Mouse (Mus musculus): ENCODE results near the gene Olfr876. TPM values are rescaled to one million over a fixed set of nuclear protein-coding genes. Genes with fewer than 3 reads are reported as not detected.
A peak's percentile ranks its signal among the peaks of the same experiment; 100 is the strongest.
"Not testable (repeated sequence)": the region's sequence is repeated elsewhere in the genome, so short reads cannot be mapped to it uniquely, and the experiment has no call there.

Olfr876 gene
- not detected for total RNA-seq (2022)

DNA sequence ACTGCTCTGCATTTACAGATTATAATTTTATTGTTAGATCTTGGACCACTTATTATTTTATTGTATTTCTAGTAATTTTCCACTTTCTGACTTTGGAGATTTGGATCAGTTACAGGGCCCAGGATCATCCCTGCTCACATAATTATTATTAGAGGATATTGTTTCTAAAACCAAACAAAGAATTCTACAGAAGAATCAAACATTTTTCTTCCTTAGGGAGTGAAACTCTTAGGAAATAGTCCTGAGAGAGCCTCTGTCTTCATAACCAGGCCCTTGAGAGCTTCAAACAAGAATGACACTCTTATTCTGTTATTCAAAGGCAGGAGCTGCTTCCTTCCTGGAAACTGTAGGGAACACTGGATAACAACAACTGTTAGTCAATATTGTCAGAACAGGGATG is at the start of gene Olfr876:
Gene Olfr876 (plus strand): TSS at position 301 of the 400 bp plus-strand sequence.
- no peak for DNase-seq

DNA sequence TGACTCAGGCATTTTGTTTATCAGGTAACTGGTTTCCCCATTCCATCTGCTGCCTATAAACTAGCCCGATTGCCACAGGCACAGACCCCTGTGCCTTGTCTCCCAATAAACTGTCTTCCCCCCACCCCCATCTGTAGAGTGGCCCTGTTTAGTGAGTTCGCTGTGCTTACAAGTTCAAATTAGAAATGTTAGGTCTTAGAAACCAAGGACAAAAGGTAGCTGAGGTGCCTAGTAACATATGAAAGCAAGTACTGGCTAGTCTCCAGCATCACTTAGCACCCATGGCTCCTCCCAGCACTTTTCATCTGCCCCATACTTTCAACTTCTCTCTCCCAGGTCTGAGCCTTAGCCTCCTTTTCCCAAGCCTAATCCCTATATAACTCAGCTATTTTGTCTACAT is 41.1 kb upstream of the Olfr876 start:
- DNase-seq: no peak

DNA sequence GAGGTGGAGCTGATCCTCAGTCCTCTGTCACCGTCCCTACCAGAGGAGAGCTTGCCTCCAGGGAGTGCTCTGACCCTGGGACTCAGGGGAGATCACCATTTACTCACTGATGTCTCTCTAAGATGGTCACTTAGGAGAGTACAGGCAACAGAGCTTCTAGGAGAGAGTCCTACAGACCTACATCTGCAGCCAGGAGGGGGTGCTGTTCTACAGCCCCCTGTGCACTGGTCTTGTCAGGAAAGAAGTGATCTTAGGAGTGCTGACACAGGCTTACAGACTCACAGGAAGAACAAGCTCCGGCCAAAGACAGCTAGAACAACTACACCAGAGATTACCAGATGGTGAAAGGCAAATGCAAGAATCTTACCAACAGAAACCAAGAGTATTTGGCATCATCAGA is 40.3 kb upstream of the Olfr876 start:
- no peak for DNase-seq

DNA sequence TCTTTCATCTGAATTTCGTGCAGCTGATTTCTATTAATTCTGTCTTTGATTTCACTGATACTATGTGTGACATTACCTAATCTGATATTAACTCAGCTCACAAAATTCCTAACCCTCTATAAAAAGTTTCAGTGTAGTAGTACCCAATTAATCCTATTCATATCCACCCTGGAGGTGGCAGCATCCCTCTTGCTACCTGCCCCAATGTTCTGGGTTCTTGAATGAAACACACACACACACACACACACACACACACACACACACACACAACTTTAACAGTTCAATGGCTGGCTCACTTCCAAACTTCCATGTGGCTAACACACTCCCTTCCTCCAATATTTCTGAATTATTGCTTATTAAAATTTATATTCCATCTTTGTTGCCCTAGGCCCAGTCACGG is 32.2 kb upstream of the Olfr876 start:
- no peak for DNase-seq

DNA sequence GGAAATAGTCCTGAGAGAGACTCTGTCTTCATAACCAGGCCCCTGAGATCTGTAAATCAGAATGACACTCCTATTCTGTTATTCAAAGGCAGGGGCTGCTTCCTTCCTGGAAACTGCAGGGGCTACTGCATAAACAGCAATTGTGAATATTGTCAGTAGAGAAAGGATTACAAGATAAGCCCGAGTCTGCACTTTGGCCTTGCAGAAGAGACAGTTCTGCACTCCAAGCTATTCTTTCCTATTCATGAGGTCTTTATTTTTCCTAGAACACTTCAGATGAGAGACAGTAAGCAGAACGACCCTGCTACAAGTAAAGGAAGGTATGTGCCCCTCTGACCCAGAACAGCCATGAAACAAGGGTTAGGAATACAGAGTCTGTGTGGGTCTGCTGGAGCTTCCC is 31.1 kb upstream of the Olfr876 start, which contains the start of gene Olfr875:
Gene Olfr875 (plus strand): TSS at position 99 of the 400 bp plus-strand sequence.
- DNase-seq: no peak

DNA sequence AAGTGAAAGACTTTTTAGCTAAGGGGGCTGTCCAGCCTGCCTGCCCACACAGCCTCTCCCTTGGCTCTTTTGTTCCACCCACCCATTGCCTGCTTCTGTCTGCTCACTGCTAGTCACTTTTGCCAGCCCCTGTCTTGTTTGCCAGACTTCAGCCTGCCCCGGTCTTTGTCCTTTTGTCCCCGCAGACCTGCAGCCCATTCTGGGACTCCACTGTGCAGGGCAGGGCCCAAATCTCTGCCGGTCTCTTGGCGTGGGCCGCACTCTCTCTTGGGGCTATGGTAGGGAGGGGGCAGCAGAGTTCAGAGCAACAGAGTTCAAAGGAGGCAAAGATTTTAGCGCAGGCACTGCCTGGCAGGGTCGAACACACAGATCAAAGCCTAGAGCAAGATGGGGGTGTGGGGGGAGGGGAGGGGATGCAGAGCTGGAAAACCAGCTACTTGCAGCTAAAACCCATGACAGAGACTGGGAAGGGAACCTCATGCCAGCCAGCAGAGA is 20.0 kb upstream of the Olfr876 start:
- no peak for DNase-seq

DNA sequence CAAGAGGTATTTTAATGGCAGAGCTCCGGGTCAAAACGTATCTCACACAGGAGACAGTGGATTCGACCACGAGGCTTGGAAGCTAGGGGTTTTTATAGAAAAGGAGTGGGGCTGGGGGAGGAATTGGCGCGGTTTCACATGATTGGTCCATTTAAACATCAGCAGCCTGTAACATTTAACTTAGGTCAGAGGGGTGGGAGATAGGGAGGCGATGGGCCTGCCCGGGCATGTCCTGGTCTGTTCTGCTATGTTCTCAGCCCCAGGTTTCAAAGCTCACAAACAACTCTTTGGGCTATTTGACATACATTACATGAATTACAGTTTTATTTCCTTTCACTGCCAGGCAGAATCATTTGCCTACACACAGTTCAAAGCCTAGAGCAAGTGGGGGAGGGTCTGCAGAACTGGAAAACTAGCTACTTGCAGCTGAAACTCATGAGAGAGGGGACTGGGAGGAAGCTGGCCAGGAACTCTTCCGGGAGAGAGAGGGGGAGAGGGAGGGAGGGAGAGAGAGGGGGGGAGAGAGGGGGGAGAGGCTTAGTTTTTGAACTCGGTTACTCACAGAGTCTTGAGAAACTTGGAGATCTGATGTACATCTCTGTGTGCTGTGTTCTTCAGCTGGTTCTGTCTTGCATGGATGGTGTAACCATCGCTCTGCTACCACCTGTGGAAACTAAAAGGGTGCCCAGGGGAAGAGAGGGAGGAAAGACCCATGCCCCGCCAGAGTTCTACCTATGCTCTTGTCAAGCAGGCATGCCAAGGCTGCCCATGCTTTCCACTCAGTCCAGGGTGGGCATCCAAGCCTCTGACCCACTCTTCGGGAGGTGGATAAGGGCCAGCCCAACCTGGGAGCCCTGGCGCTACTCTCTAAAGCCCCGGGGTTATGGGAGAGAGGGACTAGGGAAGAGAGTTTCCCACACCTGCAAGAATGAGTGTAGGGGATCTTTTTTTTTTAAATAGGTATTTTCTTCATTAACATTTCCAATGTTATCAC is 19.1 kb upstream of the Olfr876 start:
- not testable (repeated sequence) for DNase-seq

DNA sequence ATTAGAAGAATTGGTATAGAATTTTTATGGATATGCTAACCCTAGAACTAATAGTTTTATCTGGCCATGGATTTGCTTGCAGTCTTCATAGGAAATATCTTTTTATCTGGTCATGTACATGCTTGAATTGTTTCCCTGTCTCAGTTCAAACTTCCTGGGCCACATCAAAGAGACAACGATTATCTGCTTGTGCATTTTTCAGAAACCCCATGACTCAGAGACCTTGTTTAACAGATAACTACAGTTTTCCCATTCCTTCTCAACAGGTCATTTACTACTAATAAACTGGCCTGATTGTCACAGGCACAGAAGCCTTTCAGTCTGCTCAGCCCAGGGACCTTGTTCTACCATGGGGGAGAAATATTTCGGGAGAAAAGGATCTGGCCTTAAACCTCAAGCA is 16.4 kb upstream of the Olfr876 start:
- no peak for DNase-seq

DNA sequence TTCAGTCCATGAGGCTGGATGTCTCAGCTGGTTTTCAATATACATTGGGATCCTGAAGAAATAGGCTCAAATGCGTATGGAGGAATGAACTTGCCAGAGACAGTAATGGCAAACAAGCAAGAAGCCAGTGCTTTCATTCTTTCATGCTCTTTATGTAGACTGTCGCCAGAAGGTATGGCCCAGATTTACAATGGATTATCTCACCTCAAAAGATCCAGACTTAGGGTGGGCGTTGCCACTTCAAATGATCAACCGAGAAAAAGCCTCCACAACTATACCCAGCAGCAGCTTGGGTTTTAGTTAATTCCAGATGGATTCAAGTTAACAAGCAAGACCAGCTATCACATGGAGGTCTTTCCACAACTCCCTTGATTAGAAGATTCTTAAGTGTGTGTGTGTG is 776 bp upstream of the Olfr876 start:
- DNase-seq: no peak

DNA sequence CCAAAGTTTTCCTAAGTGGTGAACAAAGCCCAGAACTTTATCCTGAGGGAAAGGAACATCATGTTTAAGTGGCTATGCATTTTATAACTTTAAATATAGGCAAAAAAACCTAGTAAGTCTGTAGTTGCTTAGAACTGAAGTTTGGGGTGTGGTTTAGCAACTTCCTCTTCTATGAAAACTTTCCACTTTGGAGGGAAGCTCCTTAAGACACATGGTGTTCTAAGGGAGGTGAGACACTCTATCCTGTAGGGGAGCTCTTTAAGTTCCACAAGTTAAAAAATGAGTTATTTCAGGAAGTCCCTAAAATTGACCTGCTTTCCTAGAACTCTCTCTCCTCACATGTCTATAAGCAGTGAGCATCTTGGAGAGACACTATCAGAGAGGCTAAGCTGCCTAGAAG is 4.4 kb downstream of the Olfr876 start:
- DNase-seq: no peak

DNA sequence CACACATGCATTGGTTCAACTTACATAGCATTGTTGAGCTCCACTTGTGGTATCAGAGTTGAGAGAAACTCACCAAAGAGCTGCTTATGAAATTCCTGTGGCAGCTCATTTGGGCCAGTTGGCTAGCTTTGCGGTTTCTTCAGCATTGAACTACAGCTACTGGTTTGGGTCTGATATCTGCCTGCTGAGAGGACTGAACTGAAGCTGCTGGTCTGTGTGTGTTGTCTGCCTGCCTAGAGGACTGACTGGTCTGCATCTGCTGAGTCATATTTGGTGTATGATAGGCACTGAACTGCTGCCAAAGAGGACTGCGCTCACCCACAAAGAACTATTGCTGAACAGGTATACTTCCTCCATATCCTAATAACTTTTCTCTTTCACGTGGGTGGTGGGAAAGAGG is 5.6 kb downstream of the Olfr876 start:
- DNase-seq: peak; percentile 13

DNA sequence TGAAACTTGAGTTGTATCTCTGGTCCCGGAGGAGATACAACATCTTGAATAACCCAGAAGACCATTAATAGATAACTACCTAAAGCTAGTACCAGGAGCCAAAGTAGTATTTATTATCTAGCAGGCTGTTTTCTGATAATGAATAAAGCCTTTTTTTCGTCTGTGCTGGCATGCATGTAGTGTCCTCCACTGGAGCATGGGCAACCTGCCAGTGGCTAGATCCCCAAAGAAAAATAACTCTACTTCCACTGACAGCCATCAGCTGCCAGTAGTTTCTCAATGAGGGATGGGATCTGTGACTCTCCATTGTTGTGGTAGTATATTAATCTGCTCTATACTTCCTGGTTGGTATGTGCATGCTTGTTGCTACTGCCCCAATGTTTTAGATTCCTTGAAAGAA is 6.1 kb downstream of the Olfr876 start:
- peak; percentile 50 for DNase-seq

DNA sequence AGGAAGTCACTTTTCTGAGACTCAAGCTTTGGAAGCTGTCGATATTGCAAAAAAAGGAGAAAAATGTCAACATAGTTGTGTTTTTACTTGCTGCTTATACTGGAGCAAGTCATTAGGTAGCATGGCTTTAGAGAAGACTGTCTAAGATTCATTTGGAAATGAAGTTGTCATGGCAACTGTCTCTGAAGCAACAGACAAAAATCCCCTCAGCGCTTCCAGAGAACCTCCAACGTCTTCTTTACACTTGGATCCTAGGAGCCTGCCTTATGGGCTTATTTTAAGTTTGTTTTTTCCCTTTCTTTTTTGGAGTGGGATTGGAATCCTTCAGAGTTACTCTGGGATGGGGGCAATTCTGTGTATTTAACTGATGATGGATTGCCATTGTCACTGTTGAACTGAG is 11.9 kb downstream of the Olfr876 start:
- DNase-seq: no peak

DNA sequence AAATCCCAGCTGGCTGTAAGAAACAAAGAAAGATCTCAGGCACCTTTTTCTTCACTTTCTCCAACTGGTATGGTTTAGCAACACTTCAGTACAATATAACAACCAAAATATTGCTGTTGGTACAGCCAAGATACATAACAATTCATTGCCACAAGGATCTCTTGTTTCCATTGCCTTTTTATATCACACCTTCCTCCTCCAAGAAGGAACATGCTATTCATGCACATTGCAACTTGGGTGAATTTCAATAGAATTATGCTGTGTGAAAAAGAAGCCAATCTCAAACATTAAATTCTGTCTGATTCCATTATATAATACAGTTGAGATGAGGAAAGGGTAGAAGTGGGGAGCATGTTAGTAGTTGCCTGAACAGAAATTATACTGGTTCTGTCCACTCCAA is 27.1 kb downstream of the Olfr876 start:
- DNase-seq: no peak

DNA sequence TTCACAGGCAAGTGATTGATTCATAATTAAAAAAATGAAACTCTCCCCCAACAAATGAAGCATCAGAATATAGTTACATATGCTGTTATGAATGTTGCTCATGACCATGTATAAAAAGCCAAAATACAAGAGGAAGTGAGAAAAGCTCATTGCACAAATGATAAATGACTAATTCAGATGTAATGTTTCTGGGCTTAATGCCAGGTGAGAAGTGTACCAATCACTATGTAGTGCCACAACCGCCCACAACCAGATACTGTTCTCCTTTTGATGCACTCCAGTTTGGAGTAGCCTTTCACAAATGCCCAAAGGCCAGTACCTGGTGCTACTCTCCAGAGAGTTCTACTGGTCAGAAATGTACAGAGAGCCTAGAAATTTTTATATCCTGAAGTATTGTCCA is 30.5 kb downstream of the Olfr876 start:
- DNase-seq: no peak

DNA sequence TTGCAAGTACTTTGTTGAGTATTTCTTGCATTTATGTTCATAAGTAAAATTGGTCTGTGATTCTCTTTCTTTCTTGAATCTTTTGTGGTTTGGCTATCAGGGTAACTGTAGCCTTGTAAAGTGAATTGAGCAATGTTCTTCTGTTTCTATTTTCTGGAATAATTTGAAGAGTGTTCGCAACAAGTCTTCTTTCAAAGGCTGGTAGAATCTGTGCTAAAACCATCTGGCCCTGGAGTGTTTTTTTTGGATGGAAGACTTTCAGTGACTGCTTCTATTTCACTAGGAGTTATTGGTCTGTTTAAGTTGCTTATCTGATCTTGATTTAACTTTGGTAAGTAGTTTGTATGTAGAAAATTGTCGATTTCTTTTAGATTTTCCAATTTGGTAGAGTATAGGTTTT is 46.4 kb downstream of the Olfr876 start:
- no peak for DNase-seq

DNA sequence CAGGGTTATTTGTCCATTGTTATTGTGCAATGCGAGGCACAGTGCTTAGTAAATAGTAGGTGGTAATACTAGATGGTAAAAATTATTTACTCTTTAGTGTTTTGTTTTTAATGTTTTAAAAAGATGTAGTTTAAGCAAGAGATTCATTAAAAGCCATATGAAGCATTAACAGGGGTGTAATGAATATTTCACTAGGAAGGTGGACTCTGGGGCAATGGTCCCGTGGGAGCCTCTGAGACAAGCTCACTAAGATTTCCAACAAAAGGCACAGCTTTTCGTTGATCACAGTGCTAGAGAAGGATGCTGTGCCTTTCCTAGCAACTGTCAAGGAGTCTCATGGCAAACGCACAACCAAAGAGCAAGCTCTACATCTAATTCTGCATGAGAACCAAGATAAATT is 51.1 kb downstream of the Olfr876 start, which contains the start of gene Olfr877:
Gene Olfr877 (plus strand): TSS at position 301 of the 400 bp plus-strand sequence.
- DNase-seq: no peak

Other genes with a start within 250 kb of the Olfr876 start
- gene Siae, start 247.3 kb upstream of the Olfr876 start, total RNA-seq (2022): 10 to 100 TPM; 20.8 to 30.8 (median 23.8) TPM
- gene Spa17, start 189.3 kb upstream of the Olfr876 start, total RNA-seq (2022): 1 to 10 TPM in 3 of 4 experiments, under 1 TPM in 1; 0.99 to 5.1 (median 3.2) TPM
- gene Tbrg1, start 145.7 kb upstream of the Olfr876 start, total RNA-seq (2022): 10 to 100 TPM; 75.6 to 84.5 (median 81.8) TPM
- under 1 TPM in 2 of 4 experiments, not detected in 2; 0.12 to 0.31 TPM for gene Panx3, start 133.8 kb upstream of the Olfr876 start, total RNA-seq (2022)
- gene Olfr160, start 86.8 kb upstream of the Olfr876 start, total RNA-seq (2022): not detected
- gene Olfr874, start 57.9 kb upstream of the Olfr876 start, total RNA-seq (2022): not detected
- not detected for gene Olfr875, start 31.2 kb upstream of the Olfr876 start, total RNA-seq (2022)
- not detected for gene Olfr877, start 51.2 kb downstream of the Olfr876 start, total RNA-seq (2022)
- gene Olfr145, start 93.7 kb downstream of the Olfr876 start, total RNA-seq (2022): not detected
- not detected for gene Olfr878, start 114.8 kb downstream of the Olfr876 start, total RNA-seq (2022)
- not detected for gene Olfr881, start 188.8 kb downstream of the Olfr876 start, total RNA-seq (2022)
- not detected for gene Olfr883, start 222.8 kb downstream of the Olfr876 start, total RNA-seq (2022)
- not detected for gene Olfr884, start 243.5 kb downstream of the Olfr876 start, total RNA-seq (2022)

All from adrenal gland, adult 8-10 months (tissue).